17 mouse cellular contexts compared by ENCODE assay signal in the genomic region with DNA sequence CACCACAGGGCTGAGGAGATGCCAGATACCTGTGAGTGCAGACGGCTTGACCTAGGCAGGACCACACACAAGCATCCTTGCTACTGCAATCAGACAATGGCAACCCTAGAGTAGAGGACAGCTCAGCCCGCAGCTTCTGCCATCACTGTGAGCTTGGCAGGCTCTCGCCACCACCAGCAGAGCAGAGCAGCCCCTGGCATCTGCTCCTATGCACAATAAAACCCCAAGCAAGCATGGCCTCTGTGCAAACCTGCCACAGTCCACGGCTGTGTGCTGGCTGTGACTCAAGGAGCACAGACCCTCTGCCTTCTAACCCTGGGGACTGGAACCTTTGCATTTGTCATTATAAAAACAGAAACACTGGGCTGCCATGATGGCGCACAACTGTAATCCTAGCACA. TPM values are rescaled to one million over a fixed set of nuclear protein-coding genes. Genes with fewer than 3 reads are reported as not detected.
DNase-seq lines count a peak whose midpoint lies in the region; ATAC-seq lines count a peak whose summit lies in the region.
"Had no signal": no experiment of that assay in that cellular context is flagged by ENCODE, and none has a peak within 500 bp of the region (broad histone marks: within the 10 kb centered on the region; RNA-seq: fewer than 3 reads in every experiment).

No protein-coding gene starts in this region.

- DNase-seq in hindbrain, embryonic 14.5 days (ENCODE audit: low spot score): no peak
- no peak for DNase-seq in neural tube, embryonic 10.5 days (ENCODE audit: extremely low spot score, low spot score)
- peak; percentile 71 to 86 for DNase-seq in cerebellum, postnatal 10 days
- DNase-seq in testis, postnatal 10 days (ENCODE audit: low spot score): no peak
- DNase-seq in gastrocnemius, adult 18-20 months (ENCODE audit: low spot score): no peak
- no peak for DNase-seq in T-cell, adult 2 months (ENCODE audit: low spot score)
- DNase-seq: adrenal gland, postnatal 36 days; liver, postnatal 0 days; lung, postnatal 10 days; retina, postnatal 1 day; right cerebral cortex, postnatal 4 days had no signal

- no peak overlapping the region for H3K27ac ChIP-seq in hindbrain, embryonic 14.5 days
- H3K27ac ChIP-seq in hindbrain, embryonic 12.5 days: no peak overlapping the region
- H3K27ac ChIP-seq in neural tube, embryonic 15.5 days (replicated peaks): no peak overlapping the region

- no peaks in the 10 kb centered on the region for H3K27me3 ChIP-seq in hindbrain, embryonic 14.5 days (ENCODE audit: control insufficient read depth, insufficient read depth, low read length)
- no peaks in the 10 kb centered on the region; the same call in 1 of the 2 replicates for H3K27me3 ChIP-seq in hindbrain, embryonic 12.5 days
- no peaks in the 10 kb centered on the region for H3K27me3 ChIP-seq in neural tube, embryonic 15.5 days (replicated peaks)
- H3K27me3 ChIP-seq: embryonic facial prominence, embryonic 15.5 days had no signal

- no peak overlapping the region for H3K4me3 ChIP-seq in hindbrain, embryonic 14.5 days (replicated peaks; ENCODE audit: low read length)
- no peak overlapping the region for H3K4me3 ChIP-seq in hindbrain, embryonic 12.5 days
- H3K4me3 ChIP-seq in neural tube, embryonic 15.5 days (replicated peaks): no peak overlapping the region
- H3K4me3 ChIP-seq: embryonic facial prominence, embryonic 15.5 days had no signal

- ATAC-seq in hindbrain, embryonic 14.5 days (ENCODE audit: low FRiP score): 0 out of 2 replicates have a peak, but pooled peaks have one; percentile 37
- no peak for ATAC-seq in hindbrain, embryonic 12.5 days (ENCODE audit: low FRiP score)
- peak; percentile 41; the same call in 1 of the 2 replicates for ATAC-seq in neural tube, embryonic 15.5 days (ENCODE audit: low FRiP score)
- ATAC-seq: intestine, postnatal 0 days; liver, postnatal 0 days; midbrain, embryonic 16.5 days had no signal

- H3K4me2 ChIP-seq in hindbrain, embryonic 14.5 days (replicated peaks): no peak overlapping the region
- H3K4me2 ChIP-seq in hindbrain, embryonic 12.5 days (replicated peaks): no peak overlapping the region
- H3K4me2 ChIP-seq in neural tube, embryonic 15.5 days: no peak overlapping the region
- H3K4me2 ChIP-seq: embryonic facial prominence, embryonic 15.5 days had no signal

- 0 out of 2 replicates have a peak, but pooled peaks cover 8% of the 10 kb centered on the region for H3K9me3 ChIP-seq in hindbrain, embryonic 14.5 days (ENCODE audit: control insufficient read depth, low read length)
- H3K9me3 ChIP-seq in hindbrain, embryonic 12.5 days (replicated peaks): peaks cover 13% of the 10 kb centered on the region
- H3K9me3 ChIP-seq in neural tube, embryonic 15.5 days (replicated peaks): no peaks in the 10 kb centered on the region

- WGBS in hindbrain, embryonic 14.5 days: 67% methylated on average over 5 of the region's 5 CpGs
- WGBS in hindbrain, embryonic 12.5 days: 79% methylated on average over 5 of the region's 5 CpGs
- 62% methylated on average over 5 of the region's 5 CpGs for WGBS in neural tube, embryonic 15.5 days

- no peaks in the 10 kb centered on the region for H3K36me3 ChIP-seq in hindbrain, embryonic 14.5 days (replicated peaks; ENCODE audit: control insufficient read depth, insufficient read depth)
- H3K36me3 ChIP-seq in hindbrain, embryonic 12.5 days: no peaks in the 10 kb centered on the region
- H3K36me3 ChIP-seq in neural tube, embryonic 15.5 days: no peaks in the 10 kb centered on the region
- H3K36me3 ChIP-seq: embryonic facial prominence, embryonic 15.5 days; G1E had no signal

- no peaks in the 10 kb centered on the region for H3K4me1 ChIP-seq in hindbrain, embryonic 14.5 days (replicated peaks; ENCODE audit: control insufficient read depth, insufficient read depth, low read length)
- H3K4me1 ChIP-seq in hindbrain, embryonic 12.5 days: no peaks in the 10 kb centered on the region
- H3K4me1 ChIP-seq in neural tube, embryonic 15.5 days: peaks cover 10% of the 10 kb centered on the region

- H3K9ac ChIP-seq in hindbrain, embryonic 14.5 days: no peak overlapping the region
- no peak overlapping the region for H3K9ac ChIP-seq in hindbrain, embryonic 12.5 days
- H3K9ac ChIP-seq in neural tube, embryonic 15.5 days (replicated peaks): no peak overlapping the region
- H3K9ac ChIP-seq: embryonic facial prominence, embryonic 15.5 days; liver, postnatal 0 days had no signal

RNA-seq across cellular contexts. Expression of a gene that starts 41.0 kb away (rescaled TPM):
- polyA plus RNA-seq in hindbrain, embryonic 14.5 days (2014; fragmentation: Nextera tagmentation; extraction: Ambion mirVana): 20.6 and 23.7 TPM in 2 replicates
- 44.6 and 47.9 TPM in 2 replicates for polyA plus RNA-seq in hindbrain, embryonic 12.5 days (2016; fragmentation: Nextera tagmentation; extraction: Ambion mirVana)
- polyA plus RNA-seq in neural tube, embryonic 15.5 days (2015; fragmentation: Nextera tagmentation; extraction: Ambion mirVana): 30.6 and 40.2 TPM in 2 replicates
- total RNA-seq in gastrocnemius, adult 18-20 months (2021): 10 to 100 TPM; 20.5 to 26.7 TPM

Comparison
In these comparisons a context has a peak if more than half of its experiments do, and no peak if none do; other contexts are left out.
1. DNase-seq: peak in cerebellum, postnatal 10 days (2 of 2); none in hindbrain, embryonic 14.5 days (single experiment), neural tube, embryonic 10.5 days (single experiment), testis, postnatal 10 days (single experiment), gastrocnemius, adult 18-20 months (single experiment) and T-cell, adult 2 months (single experiment).